Mouse (Mus musculus): ENCODE measurements around the gene Atxn1.

Atxn1 gene

DNA sequence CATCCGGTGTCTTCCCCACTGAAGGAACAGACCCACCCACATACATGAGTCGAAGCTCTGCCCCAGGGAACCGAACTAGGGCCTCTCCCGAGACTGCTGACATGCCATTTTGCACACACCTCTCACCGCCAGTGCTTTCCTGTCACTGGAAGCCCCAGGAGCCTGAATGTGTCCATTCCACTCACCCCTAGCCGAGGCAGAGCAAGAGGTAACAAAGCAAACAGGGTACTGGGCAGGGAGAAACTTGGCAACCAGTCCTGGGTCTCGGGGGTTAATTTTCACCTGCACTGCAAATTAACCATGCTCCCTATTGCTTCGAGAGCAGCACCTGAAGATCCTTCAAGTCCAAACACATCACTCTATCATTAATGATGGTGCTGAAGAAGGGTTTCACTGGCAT lies 64.0 kb downstream of the Atxn1 start:
- DNase-seq (ENCODE audit: low spot score): no peak

DNA sequence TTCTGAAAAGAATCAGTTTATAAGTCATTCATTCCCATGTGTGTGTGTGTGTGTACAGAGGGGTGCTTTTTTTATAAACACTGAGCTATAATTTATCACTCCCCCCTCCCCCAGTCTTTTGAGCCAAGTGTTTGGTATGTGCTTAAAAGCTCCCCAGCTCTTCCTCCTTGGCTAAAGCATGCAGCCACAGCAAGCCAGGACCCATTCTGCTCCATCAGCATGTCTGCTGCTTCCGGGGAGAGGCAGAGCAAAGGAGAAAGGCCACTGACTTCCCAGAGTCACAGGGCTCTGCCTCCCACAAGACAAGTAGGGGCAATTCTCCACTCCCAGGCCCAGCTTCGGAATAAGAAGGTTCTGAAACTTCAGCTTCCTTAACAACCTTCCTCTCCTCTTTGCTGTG lies 67.2 kb downstream of the Atxn1 start:
- no peak for DNase-seq (ENCODE audit: low spot score)

DNA sequence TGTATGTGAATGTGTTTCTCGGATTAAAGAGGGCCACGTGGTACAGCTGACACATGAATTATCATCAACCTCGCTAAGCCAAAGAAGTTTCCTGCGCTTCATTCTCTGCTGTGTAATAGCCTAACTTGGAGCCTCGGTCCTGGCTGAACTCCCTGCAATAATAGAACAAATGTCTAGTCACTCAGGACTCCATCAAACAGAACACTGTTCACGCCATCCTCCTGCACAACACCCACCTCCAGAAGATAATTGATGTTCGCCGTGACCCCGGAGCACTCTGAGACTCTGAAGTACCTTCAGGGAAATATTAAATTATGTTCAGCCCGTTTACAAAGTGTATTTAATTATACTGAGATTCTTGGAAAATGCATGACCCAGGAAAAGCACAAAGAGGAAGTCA lies 70.0 kb downstream of the Atxn1 start:
- no peak for DNase-seq (ENCODE audit: low spot score)

DNA sequence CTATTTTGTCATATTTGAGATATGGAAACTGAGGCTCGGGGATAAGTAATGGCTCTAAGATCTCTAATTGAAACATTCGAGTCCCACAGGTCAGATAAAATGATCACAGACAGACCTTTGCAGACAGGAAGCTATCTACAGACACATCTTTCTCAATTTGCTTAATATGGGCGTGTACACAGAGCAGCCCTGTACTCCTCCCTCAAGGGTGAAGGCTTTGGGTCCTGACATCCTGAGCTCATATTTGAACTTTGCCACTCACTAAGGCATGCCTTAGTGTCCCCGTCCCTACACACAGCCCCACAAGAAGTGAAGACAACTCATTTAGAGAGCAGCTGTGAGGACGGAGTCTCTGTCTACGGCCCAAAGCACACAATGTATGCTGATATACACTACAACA lies 70.6 kb downstream of the Atxn1 start:
- no peak for DNase-seq (ENCODE audit: low spot score)

DNA sequence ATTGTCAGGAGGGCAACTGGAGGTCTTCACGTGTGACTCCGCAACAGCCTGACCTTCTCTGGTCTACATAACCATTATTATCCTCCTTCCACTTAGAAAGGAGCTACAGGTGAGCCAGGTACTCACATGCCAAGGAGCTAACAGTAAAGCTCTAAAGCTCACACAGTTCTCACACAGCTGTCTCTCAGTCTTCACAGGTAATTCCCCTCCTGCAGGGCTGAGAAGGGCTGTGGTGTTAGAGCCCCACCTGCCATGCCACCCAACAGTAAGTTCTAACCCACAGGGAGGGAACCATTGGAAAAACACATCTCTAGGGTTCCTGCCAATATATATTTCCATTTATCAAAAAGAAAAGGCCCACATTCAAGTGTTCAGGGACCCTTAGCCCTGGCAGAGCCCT lies 73.7 kb downstream of the Atxn1 start:
- no peak for DNase-seq (ENCODE audit: low spot score)

DNA sequence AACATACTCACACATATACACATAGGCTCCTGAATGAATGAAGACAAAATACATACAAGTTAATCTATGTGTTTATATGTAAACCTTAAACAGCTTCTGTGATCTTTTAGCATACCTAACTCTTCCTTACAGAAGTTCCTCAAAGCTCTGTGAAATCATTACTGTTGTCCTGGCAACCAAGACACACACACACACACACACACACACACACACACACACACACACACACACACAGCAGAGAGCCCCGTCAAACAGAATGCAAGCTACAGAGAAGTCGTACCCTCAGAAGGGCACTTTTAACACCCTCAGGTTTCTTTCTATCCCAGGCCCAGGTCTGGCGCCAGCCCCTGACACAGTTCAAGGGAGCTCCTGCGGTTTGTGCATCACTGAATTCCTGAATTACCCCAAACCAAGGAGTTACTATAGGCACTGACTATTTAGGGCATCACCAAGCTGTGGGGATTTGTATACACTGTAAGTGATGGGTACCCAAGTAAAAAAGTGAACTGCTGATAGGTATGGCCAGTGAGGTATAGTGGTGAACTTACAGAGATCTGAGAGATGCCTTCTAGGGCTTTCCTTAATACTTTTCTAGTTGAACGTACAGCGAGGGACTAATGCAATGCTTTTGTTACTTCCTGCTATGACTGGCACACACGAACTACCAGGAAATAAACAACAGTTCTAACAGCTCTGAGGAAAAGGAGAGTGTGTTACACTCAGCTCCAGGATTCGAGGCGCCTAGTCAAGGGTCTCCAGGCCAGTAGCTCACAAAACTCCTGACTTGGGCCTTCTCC lies 75.7 kb downstream of the Atxn1 start:
- no peak for DNase-seq (ENCODE audit: low spot score)

DNA sequence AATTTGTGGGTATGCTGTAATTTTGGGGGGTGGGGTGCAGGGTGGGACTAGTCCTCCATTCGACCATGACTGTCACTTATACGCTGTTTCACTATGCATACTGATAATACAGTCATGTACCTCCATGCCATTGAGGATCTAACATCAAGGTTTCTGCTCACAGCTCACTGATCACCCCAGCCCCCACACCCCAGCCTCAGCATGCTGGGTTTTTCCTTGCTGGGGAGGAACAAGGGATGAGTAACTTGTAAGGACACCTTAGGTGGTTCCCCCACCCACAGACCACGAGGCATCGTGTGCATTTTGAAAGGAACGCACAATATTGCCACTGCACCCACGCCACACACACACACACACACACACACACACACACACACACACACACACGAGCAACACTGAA lies 79.9 kb downstream of the Atxn1 start:
- DNase-seq (ENCODE audit: low spot score): no peak

DNA sequence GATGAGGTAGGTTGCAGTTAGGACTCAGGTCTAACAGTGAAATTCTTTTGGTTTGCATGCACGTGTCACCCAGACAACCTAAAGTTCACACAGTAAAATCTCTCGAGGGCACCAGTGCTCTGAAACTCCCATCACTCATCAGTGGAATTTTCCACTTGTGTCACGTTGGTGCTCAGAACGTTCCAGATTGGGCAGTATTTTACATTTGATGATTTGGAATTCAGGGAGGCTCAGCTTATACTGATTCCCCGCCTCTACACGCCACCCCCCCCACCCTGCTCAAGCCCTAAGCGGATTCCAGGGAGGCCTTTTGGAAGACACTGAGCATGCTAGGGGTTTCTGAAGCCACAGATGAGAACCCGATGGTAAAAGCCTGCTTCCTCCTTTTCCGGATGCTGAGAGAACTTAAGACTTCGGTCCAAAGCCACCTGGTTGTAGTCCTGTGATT lies 81.0 kb downstream of the Atxn1 start:
- DNase-seq (ENCODE audit: low spot score): no peak

DNA sequence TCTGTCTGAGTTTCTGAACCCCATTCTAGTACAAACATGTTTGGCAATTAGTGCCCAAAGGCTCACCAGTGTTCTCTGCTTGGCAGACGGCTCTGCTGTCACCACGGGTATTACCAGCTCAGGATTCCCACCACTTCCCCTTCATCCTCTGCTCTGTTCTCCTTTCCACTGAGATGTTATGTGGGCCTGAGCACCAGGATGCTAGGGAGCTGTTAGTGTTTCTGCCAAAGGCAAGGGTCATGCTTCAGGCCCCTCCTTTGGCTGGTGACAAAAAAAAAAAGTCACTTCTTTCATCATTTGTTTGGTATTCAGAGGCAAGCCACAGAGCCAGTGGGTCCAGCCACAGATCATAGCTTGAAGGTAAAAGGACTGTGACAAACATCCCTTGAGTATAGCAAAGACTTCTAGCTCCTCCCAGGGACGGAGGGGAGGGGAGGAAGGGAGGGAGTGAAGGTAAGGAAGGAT lies 81.8 kb downstream of the Atxn1 start:
- no peak for DNase-seq (ENCODE audit: low spot score)

DNA sequence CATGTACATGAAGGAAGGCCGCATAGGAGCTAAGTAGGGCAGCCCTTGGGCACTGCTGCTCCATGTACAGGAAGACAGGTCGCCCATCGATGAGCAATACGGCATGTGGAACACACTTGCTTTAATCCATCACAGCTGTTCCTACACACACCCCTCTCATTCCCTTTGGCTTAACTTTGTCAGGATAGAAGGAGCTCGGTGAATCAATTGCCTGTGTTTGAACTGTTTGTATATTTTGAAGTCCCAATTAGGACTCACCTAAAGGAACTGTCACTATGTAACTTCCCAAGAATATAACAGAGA lies 84.3 kb downstream of the Atxn1 start:
- no peak for DNase-seq (ENCODE audit: low spot score)

DNA sequence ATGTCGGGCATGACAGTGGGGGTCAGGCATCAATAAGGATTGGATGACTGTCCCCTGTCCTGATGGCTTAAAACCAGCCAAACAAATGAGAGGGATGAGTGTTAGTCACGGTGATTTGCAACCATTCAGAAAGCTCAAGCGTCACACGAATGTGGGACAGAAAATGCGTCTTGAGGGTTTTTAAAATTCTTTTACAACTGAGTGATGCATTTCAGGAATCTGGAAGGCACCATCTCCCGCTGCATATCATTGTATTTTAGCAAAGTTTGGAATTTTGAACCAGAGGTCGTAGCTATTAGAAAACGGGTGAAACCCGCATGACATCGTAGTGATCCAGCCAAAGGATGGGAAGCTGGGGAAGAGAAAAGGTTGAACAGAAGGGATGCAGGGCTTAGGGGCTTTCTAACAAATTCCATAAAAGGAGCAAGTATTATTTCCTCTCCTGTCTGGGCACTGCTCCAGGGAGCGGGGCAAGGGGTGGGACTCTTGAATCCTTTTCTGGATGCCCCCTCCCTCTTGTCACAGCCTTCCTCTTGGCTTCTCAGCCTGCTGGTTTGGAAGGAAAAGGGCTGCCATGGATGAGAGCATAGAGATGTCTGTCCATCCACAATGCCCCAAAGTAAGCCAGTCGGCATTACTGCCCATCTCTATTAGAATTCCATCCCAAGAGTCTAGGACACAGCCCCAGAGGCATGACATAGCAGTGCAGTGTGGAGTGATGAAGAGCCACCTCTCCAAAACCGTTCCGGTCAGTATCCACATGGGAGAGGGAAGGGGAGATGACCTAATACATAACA lies 84.9 kb downstream of the Atxn1 start:
- DNase-seq (ENCODE audit: low spot score): no peak

DNA sequence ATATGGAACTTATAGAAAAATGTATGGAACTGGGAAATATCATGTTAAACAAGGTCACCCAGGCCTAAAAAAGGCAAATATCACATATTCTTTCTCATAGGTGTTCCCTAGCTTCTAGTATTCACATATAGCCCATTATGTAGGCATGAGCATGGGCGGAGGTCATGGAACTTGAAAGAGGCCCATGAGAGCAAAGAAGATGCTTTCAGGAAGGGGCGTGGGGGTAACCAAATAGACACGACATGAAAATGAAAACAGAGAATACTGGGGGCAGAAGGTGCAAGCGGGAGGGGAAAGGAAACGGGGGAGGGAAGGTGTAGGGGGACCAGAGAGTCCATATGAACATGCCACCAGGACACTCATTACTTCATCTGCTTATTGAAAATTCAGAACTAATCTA lies 87.9 kb downstream of the Atxn1 start:
- DNase-seq (ENCODE audit: low spot score): no peak

DNA sequence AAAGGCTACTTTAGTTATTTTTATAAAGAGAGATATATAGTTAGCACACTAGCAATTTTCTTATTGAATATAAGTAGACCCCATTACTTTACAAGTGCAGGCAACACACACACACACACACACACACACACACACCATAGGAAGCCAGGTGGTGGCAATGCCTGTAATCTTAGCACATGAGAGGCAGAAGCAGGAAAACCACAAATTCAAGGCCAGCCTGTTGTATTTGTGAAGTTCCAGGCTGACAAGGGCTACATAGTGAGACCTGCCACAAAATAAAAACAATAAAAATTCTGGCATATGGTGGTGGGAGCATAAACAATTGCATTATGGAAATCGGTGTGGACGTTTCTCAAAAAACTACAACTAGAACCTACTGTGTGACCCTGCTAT lies 88.4 kb downstream of the Atxn1 start:
- DNase-seq (ENCODE audit: low spot score): no peak

DNA sequence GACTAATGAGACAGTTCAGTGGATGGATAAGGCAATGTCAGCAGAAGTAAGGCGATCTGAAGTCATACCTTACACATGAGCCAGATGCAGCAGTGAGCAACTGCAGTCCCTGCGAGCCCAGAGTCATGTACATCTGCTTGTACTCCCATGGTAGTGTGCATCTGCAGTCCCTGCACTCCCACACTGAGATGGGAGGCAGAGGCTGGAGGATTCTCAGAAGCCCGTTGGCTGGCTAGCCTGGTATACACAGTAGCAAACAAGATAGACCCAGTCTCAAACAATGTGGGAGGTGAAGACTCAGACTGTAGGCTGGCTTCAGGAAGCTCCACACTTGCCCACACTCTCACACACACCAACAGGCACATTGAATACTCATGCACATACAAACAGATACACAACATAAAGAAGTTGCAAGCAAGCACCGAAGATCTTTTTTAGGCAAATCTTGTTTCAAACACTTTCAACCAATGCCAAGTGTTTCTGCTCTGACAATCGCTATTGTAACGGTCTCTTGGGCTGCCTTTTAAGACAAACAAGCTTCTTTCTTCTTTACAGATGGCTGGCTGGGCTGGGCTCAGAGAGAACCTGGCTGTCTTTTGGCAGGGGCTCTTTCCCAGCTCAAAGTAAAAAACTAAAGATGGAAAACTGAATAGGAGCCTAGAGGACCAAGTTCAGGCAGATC lies 89.0 kb downstream of the Atxn1 start:
- DNase-seq (ENCODE audit: low spot score): no peak

DNA sequence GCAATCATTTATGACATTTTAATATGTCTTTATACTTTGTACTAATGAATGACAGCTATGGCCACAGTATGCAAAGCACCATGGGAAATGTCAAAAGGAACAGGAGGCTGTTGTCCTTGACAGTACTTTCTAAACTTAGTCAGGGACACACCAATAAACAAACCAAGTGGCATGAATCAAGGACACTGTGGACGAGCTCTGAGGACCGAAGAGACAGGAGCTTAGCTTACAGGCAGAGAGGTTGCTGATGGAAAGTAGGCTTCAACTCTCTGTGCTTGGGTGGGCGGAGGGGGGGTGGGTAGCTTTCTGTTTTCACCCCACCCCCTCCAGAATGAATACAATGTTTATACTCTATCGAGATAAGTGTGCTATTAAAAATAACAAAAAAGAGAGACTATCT lies 90.6 kb downstream of the Atxn1 start:
- no peak for DNase-seq (ENCODE audit: low spot score)

DNA sequence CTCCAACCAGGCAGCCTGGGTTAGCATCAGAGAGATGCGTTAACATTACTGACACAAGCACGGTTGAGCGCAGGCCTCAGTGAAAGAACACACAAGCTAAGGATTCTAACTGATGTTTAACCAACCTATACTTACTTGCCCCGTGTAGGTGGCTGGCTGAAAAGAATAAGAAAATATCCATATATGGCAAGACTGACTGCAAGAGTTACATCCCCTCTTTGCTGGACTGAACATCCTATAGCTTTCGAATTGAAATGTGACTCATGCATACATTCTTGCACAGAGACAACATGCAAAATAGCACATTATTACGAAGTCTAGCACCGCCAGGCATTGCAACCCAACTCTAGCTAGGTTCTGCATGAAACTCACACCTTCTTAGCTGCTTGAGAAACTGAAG lies 91.8 kb downstream of the Atxn1 start:
- DNase-seq (ENCODE audit: low spot score): no peak

DNA sequence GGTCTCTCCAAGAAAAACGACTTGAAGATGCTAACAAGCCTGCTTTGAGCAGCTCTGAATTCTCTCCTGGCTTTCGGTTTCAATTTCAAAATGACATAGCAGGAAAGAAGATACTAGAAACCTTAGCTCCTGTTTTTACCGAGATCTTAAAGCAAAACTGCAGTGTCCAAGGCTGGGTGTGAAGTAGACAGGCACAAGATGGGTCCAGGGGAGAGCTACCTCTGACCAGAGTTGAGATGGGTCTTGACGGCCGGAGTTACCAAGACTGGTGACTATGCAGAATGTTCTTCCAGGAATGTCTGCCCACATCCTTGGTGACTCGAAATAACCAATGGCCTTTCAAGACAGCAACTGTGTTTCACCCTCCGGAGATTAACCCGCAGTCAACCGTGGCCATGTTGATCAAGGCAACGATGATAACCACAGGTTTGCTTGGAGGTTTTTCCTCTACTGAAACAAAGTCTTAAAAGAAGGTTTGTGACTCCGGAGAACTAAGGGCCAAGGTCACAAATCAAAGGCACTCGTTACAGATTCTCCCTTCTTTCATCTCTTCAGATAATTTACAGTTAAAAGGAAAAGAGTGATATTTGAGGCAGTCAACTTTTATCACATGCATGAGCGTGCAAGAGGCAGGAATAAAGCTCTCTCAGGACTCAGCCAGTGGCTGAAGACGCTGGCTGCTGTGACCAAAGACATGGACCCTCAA lies 92.6 kb downstream of the Atxn1 start:
- no peak for DNase-seq (ENCODE audit: low spot score)

DNA sequence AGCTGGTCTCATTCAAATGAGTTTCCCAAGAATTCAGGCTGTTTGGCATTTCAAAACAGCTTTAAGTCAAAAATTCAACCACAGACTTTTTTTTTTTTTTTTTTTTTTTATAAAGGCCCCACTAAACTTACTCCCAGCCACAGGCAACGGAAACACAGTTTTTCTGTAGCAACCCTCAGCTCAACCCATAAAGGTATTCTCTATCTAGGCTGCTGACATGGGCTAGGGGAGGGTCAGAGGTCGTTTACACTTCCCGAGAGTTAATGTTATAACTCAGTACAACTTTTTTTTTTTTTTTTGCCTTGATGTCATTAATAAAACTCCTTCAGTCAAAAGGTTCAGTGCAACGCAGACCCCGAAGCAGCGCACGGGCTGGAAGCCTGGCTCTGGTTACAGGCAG lies 93.3 kb downstream of the Atxn1 start:
- DNase-seq (ENCODE audit: low spot score): no peak

DNA sequence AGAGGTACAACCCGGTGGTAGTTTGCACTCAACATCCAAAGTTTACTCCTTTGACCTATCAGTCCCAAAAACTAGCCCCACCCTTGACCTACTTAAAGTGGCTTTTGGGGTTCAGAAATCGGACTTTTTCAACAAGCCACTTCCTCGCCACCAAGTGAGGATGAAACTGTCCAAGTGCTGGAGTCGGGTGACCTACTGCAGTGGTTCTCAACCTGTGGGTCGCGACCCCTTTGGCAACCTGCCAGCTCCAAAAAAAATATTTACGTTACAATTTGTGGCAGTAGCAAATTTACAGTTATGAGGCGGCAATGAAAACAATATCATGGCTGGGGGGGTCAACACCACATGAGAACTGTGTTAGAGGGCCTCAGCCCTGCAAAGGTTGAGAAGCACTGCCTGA lies 95.9 kb downstream of the Atxn1 start:
- no peak for DNase-seq (ENCODE audit: low spot score)

DNA sequence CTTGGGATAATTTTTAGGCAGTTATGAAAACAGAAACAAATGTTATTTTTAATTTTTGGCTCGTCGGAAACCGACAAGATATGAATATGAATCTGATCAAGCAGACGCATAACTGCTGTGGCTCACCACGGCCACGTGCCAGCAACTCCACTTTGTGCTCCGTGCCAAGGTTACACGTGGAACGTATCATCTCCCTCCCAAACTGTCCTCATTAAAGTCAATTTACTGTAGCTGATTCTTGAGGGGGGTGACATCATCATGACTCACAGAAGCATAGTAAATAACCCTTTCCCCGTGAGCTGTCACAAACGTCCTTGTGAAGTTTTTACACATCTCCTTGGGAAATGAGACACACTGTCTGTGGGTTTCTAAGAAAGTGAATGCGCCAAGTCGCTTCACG lies 97.5 kb downstream of the Atxn1 start:
- DNase-seq (ENCODE audit: low spot score): peak; percentile 58

DNA sequence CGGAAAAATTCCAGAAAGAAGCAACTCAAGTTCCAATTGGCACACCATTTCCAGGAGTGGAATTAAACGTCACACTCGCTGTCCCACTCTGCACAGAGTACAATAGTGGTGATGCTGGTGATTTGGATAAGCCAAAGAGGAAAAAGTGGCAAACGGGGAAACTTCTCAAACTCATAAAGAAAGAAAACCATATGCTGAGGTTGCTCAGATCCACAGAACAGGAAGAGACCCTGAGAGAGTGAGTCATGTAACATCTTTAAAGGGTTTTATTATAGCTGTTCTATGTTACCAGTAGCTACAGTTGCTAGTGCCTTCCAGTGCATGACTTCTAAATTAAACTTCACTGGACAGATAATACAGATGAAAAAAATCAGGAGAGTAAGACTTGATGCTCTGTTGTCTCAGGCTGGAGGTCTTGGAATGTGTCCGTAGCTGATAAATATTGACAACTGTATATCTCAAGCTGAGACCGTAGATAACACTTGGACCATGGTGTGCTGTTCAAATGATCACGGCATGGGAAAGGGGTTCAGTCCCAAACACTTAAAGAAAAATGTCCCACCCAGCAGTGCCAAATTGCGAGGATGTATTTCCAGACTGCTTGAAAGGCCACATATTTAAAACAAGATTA lies 98.1 kb downstream of the Atxn1 start:
- no peak for DNase-seq (ENCODE audit: low spot score)

DNA sequence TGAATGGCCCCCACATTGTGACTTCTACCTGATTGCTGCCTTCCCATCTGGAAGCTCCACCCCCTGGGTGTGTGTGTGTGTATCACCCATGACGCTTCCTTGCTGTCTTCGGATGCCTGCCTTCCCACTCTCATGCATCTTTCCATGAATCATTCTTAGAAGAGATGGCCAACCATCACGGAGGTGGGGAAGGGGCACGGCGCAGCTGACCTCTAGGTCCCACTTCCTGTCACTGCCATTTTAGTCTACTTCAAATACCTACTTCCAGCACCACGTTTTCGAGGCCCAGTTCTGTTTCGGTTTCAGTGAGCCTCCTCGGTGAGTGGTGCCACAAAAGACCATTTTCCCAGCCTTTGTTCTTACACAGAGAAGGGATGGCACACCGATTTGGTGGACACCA lies 99.2 kb downstream of the Atxn1 start:
- no peak for DNase-seq (ENCODE audit: low spot score)

Measured in MN1 (cell line).